Mouse (Mus musculus) embryonic facial prominence, embryonic 15.5 days (tissue): ENCODE data around the gene Mdm2. TPM values are rescaled to one million over a fixed set of nuclear protein-coding genes. Genes with fewer than 3 reads are reported as not detected.

Source experiments
- ATAC-seq: fragments of 200-750 bp; cut with Nextera tagmentation; 2 replicates; pipeline ENCODE4 v1.8.0; 2017; ENCODE audit warnings: low read depth, moderate TSS enrichment; ENCODE audit not compliant: insufficient number of reproducible peaks, low FRiP score, low TSS enrichment
- H3K27ac ChIP-seq: fragments of 300-500 bp; sonication (generic); replicated peaks from 2 replicates; pipeline ENCODE4 v1.5.1; 2015; ENCODE audit warnings: mild to moderate bottlenecking, inconsistent platforms
- H3K27me3 ChIP-seq: fragments of 300-500 bp; sonication (generic); 2 replicates; pipeline ENCODE4 v1.6.1; 2015; ENCODE audit warnings: inconsistent platforms
- H3K36me3 ChIP-seq: fragments of 300-500 bp; sonication (generic); 2 replicates; pipeline ENCODE4 v1.6.1; 2015; ENCODE audit warnings: mild to moderate bottlenecking, inconsistent platforms
- H3K4me1 ChIP-seq: fragments of 300-500 bp; sonication (generic); 2 replicates; pipeline ENCODE4 v1.6.1; 2015; ENCODE audit warnings: inconsistent platforms
- H3K4me2 ChIP-seq: fragments of 300-500 bp; sonication (generic); replicated peaks from 2 replicates; pipeline ENCODE4 v1.6.1; 2015; ENCODE audit warnings: mild to moderate bottlenecking, inconsistent platforms
- H3K4me3 ChIP-seq: fragments of 300-500 bp; sonication (generic); replicated peaks from 2 replicates; pipeline ENCODE4 v1.5.1; 2015; ENCODE audit warnings: mild to moderate bottlenecking, inconsistent platforms
- H3K9ac ChIP-seq: fragments of 300-500 bp; sonication (generic); 2 replicates; pipeline ENCODE4 v1.6.1; 2015; ENCODE audit warnings: inconsistent platforms
- H3K9me3 ChIP-seq: fragments of 300-500 bp; sonication (generic); replicated peaks from 2 replicates; pipeline ENCODE4 v1.6.1; 2016; ENCODE audit warnings: inconsistent platforms
- WGBS: fragments of 180-500 bp; shearing (Covaris S2); methylation state at CpG from one replicate; pipeline ENCODE4 v1.1.7; 2015; 5-methylcytosine and 5-hydroxymethylcytosine counted together
- polyA plus RNA-seq: library from polyadenylated mRNA; unstranded; fragments of >200 nt; fragmentation: Nextera tagmentation; extraction: Ambion mirVana; gene quantifications from 2 replicates; pipeline ENCODE4 v1.2.1, GENCODE M21; 2015

Mdm2 gene
- polyA plus RNA-seq, 1 experiment from 2014 or later = 57.8 TPM

- no peak overlapping the region for H3K9ac ChIP-seq
- H3K4me1 ChIP-seq = peaks cover 19% of the 10 kb centered on the region
- no peak for ATAC-seq
- no peaks in the 10 kb centered on the region for H3K36me3 ChIP-seq
- no peaks in the 10 kb centered on the region for H3K9me3 ChIP-seq
- 67% methylated on average over 13 of the region's 13 CpGs for whole genome bisulfite sequencing
- H3K27me3 ChIP-seq = no peaks in the 10 kb centered on the region
- no peak overlapping the region for H3K4me2 ChIP-seq
- no peak overlapping the region for H3K27ac ChIP-seq
- no peak overlapping the region for H3K4me3 ChIP-seq
These were observed 32.9 kb downstream of the Mdm2 start for GRCm38 (mm10) chr10:117677494-117678236.

- no peak overlapping the region for H3K27ac ChIP-seq
- no peak overlapping the region for H3K9ac ChIP-seq
- H3K27me3 ChIP-seq = no peaks in the 10 kb centered on the region
- H3K9me3 ChIP-seq = no peaks in the 10 kb centered on the region
- no peaks in the 10 kb centered on the region for H3K36me3 ChIP-seq
- peaks cover 27% of the 10 kb centered on the region for H3K4me1 ChIP-seq
- no peak for ATAC-seq
- H3K4me3 ChIP-seq = peak overlapping the region; percentile 24
- peak overlapping the region; percentile 44 for H3K4me2 ChIP-seq
- WGBS = 27% methylated on average over 17 of the region's 17 CpGs
These were observed 33.8 kb downstream of the Mdm2 start for GRCm38 (mm10) chr10:117676644-117677313.

- no peaks in the 10 kb centered on the region for H3K27me3 ChIP-seq
- no peak overlapping the region for H3K9ac ChIP-seq
- H3K27ac ChIP-seq = no peak overlapping the region
- peaks cover 27% of the 10 kb centered on the region for H3K4me1 ChIP-seq
- no peaks in the 10 kb centered on the region for H3K36me3 ChIP-seq
- H3K4me2 ChIP-seq = peak overlapping the region; percentile 44
- ATAC-seq = no peak; the same call in 1 of the 2 replicates
- WGBS = 32% methylated on average over 19 of the region's 19 CpGs
- H3K9me3 ChIP-seq = no peaks in the 10 kb centered on the region
- H3K4me3 ChIP-seq = peak overlapping the region; percentile 24
These were observed 34.4 kb downstream of the Mdm2 start for GRCm38 (mm10) chr10:117676036-117676643.

- H3K27ac ChIP-seq = no peak overlapping the region
- peaks cover 27% of the 10 kb centered on the region for H3K4me1 ChIP-seq
- H3K27me3 ChIP-seq = no peaks in the 10 kb centered on the region
- peak overlapping the region; percentile 24 for H3K4me3 ChIP-seq
- peak overlapping the region; percentile 44 for H3K4me2 ChIP-seq
- ATAC-seq = no peak
- 32% methylated on average over 20 of the region's 20 CpGs for WGBS
- H3K36me3 ChIP-seq = no peaks in the 10 kb centered on the region
- H3K9me3 ChIP-seq = no peaks in the 10 kb centered on the region
- no peak overlapping the region for H3K9ac ChIP-seq
These were observed 35.2 kb downstream of the Mdm2 start for GRCm38 (mm10) chr10:117675096-117676035.

- Histone ChIP-seq H3K9ac (no peak overlapping the region), H3K4me1 (peaks cover 35% of the 10 kb centered on the region), H3K27me3 (no peaks in the 10 kb centered on the region), H3K9me3 (no peaks in the 10 kb centered on the region), H3K4me3 (no peak overlapping the region), H3K4me2 (no peak overlapping the region), H3K27ac (no peak overlapping the region), H3K36me3 (no peaks in the 10 kb centered on the region)
- 74% methylated on average over 3 of the region's 3 CpGs for WGBS
- no peak for ATAC-seq
These were observed 36.1 kb downstream of the Mdm2 start for GRCm38 (mm10) chr10:117674359-117675019.

- Histone ChIP-seq H3K4me3 (no peak overlapping the region), H3K27me3 (no peaks in the 10 kb centered on the region), H3K9me3 (no peaks in the 10 kb centered on the region), H3K9ac (no peak overlapping the region), H3K36me3 (no peaks in the 10 kb centered on the region), H3K4me2 (no peak overlapping the region), H3K4me1 (peaks cover 40% of the 10 kb centered on the region), H3K27ac (no peak overlapping the region)
- no peak for ATAC-seq
- WGBS = 86% methylated on average over 1 of the region's 1 CpGs
These were observed 36.6 kb downstream of the Mdm2 start for GRCm38 (mm10) chr10:117673913-117674312.

- Histone ChIP-seq H3K27me3 (no peaks in the 10 kb centered on the region), H3K4me1 (peaks cover 40% of the 10 kb centered on the region), H3K9ac (no peak overlapping the region), H3K4me3 (no peak overlapping the region), H3K4me2 (no peak overlapping the region), H3K36me3 (no peaks in the 10 kb centered on the region), H3K9me3 (no peaks in the 10 kb centered on the region), H3K27ac (no peak overlapping the region; the same call in 1 of the 2 replicates)
- ATAC-seq = peak; percentile 47
- WGBS = 33% methylated on average over 7 of the region's 7 CpGs
These were observed 37.9 kb downstream of the Mdm2 start for GRCm38 (mm10) chr10:117672693-117673092.

GRCm38 (mm10) chr10:117671930-117672666, 38.5 kb downstream of the Mdm2 start:
- Histone ChIP-seq H3K9me3 (no peaks in the 10 kb centered on the region), H3K36me3 (no peaks in the 10 kb centered on the region), H3K9ac (no peak overlapping the region), H3K27ac (no peak overlapping the region; the same call in 1 of the 2 replicates), H3K27me3 (no peaks in the 10 kb centered on the region), H3K4me3 (no peak overlapping the region), H3K4me2 (no peak overlapping the region), H3K4me1 (peaks cover 40% of the 10 kb centered on the region)
- 85% methylated on average over 13 of the region's 13 CpGs for WGBS
- ATAC-seq = no peak

- Histone ChIP-seq H3K9me3 (no peaks in the 10 kb centered on the region), H3K36me3 (no peaks in the 10 kb centered on the region), H3K4me1 (peaks cover 34% of the 10 kb centered on the region), H3K4me3 (no peak overlapping the region), H3K4me2 (no peak overlapping the region), H3K27ac (no peak overlapping the region), H3K9ac (no peak overlapping the region), H3K27me3 (no peaks in the 10 kb centered on the region)
- 89% methylated on average over 9 of the region's 9 CpGs for WGBS
- no peak for ATAC-seq
These were observed 39.3 kb downstream of the Mdm2 start for GRCm38 (mm10) chr10:117671266-117671665.

- H3K4me1 ChIP-seq = peaks cover 29% of the 10 kb centered on the region
- H3K4me3 ChIP-seq = no peak overlapping the region
- H3K27me3 ChIP-seq = no peaks in the 10 kb centered on the region
- H3K36me3 ChIP-seq = no peaks in the 10 kb centered on the region
- no peaks in the 10 kb centered on the region for H3K9me3 ChIP-seq
- H3K27ac ChIP-seq = no peak overlapping the region
- 86% methylated on average over 5 of the region's 5 CpGs for WGBS
- H3K4me2 ChIP-seq = no peak overlapping the region
- H3K9ac ChIP-seq = no peak overlapping the region
- no peak for ATAC-seq
These were observed 39.8 kb downstream of the Mdm2 start for GRCm38 (mm10) chr10:117670791-117671190.
